Mouse (Mus musculus): ENCODE measurements around the gene Ceacam20. TPM values are rescaled to one million over a fixed set of nuclear protein-coding genes. Genes with fewer than 3 reads are reported as not detected.
"Not testable (repeated sequence)": the region's sequence is repeated elsewhere in the genome, so short reads cannot be mapped to it uniquely, and the experiment has no call there.

Gene Ceacam20
- not detected in 2 replicates for polyA plus RNA-seq (2015; fragmentation: Nextera tagmentation; extraction: Ambion mirVana)

GRCm38 (mm10) chr7:19964985-19965579 is at the start of gene Ceacam20:
Gene Ceacam20, plus strand, starts transcription at chr7:19965412.
- Histone ChIP-seq H3K9me3 (no peaks in the 10 kb centered on the region; the same call in 1 of the 2 replicates), H3K4me2 (replicated peaks) (no peak within 1 kb of the TSS), H3K27me3 (no peaks in the 10 kb centered on the region), H3K27ac (no peak within 1 kb of the TSS), H3K36me3 (no peaks in the 10 kb centered on the region), H3K9ac (no peak within 1 kb of the TSS), H3K4me1 (no peaks in the 10 kb centered on the region), H3K4me3 (no peak within 1 kb of the TSS)
- 69% methylated on average over 7 of the region's 7 CpGs for WGBS
- no peak for ATAC-seq (ENCODE audit: low FRiP score, low read depth)

DNA sequence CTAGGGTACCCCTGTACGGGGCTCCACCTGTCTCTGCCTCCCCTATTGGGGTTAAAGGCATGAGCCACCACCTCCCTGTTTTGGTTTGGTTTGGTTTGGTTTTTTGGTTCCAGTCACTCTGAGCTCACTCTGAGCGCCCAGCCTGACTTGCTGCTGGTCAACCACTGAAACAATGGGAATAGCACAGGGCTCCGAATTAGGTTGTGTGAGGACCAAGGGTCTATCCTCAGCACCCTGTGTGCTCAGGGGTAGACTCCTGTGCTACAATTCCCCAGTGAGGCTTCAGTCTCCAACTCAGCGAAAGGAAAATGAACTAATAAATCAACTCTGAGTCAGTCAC is 45.1 kb upstream of the Ceacam20 start:
- H3K4me3 ChIP-seq, result peak overlapping the region; percentile 71
- H3K27me3 ChIP-seq, result peaks cover 7% of the 10 kb centered on the region
- H3K27ac ChIP-seq, result no peak overlapping the region
- H3K4me2 ChIP-seq (replicated peaks), result peak overlapping the region; percentile 69
- H3K9ac ChIP-seq, result peak overlapping the region; percentile 78
- WGBS, result 31% methylated on average over 4 of the region's 4 CpGs
- H3K9me3 ChIP-seq, result no peaks in the 10 kb centered on the region
- peaks cover 8% of the 10 kb centered on the region; the same call in 1 of the 2 replicates for H3K4me1 ChIP-seq
- peaks cover 30% of the 10 kb centered on the region for H3K36me3 ChIP-seq
- no peak; the same call in none of the 2 replicates for ATAC-seq (ENCODE audit: low FRiP score, low read depth)

- H3K36me3 ChIP-seq, result peaks cover 25% of the 10 kb centered on the region
- H3K27ac ChIP-seq, result peak within 1 kb of the TSS; percentile 58; the same call in 1 of the 2 replicates
- ATAC-seq (ENCODE audit: low FRiP score, low read depth), result peak; percentile 88
- under 1% methylated on average over 54 of the region's 60 CpGs for WGBS
- H3K9me3 ChIP-seq, result no peaks in the 10 kb centered on the region
- peaks cover 8% of the 10 kb centered on the region; the same call in 1 of the 2 replicates for H3K4me1 ChIP-seq
- H3K4me3 ChIP-seq, result peak within 1 kb of the TSS; percentile 71
- H3K4me2 ChIP-seq (replicated peaks), result peak within 1 kb of the TSS; percentile 69
- H3K9ac ChIP-seq, result peak within 1 kb of the TSS; percentile 78
- H3K27me3 ChIP-seq, result peaks cover 7% of the 10 kb centered on the region
Observed at GRCm38 (mm10) chr7:19920506-19921261, 44.5 kb upstream of the Ceacam20 start, which contains the start of gene Pvr. Gene Pvr, minus strand, starts transcription at chr7:19921160.

DNA sequence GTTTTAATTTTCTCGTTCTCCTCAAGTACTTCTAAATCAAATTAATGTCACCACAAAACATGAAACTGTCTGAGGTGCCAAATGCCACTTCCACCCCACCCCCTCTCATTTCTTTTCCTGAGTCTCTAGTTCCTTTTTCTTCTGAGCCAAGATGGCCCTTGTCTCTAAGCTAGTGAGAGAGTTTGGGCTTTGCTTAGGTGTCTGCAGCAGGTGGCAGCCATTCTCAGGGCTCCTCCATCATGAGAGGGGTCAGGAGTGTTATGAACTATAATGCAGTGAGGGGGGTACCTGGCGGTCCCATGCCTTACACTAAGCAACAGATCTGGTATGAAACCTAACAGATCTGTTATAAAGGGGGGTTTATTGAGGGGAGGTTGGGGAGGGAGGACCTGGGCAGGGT is 41.9 kb upstream of the Ceacam20 start:
- Histone ChIP-seq H3K9ac (no peak overlapping the region), H3K9me3 (no peaks in the 10 kb centered on the region), H3K4me3 (no peak overlapping the region), H3K36me3 (peaks cover 3% of the 10 kb centered on the region), H3K4me2 (replicated peaks) (no peak overlapping the region), H3K4me1 (peaks cover 8% of the 10 kb centered on the region; the same call in 1 of the 2 replicates), H3K27me3 (peaks cover 7% of the 10 kb centered on the region), H3K27ac (no peak overlapping the region)
- 30% methylated on average over 2 of the region's 2 CpGs for WGBS
- ATAC-seq (ENCODE audit: low FRiP score, low read depth), result no peak

DNA sequence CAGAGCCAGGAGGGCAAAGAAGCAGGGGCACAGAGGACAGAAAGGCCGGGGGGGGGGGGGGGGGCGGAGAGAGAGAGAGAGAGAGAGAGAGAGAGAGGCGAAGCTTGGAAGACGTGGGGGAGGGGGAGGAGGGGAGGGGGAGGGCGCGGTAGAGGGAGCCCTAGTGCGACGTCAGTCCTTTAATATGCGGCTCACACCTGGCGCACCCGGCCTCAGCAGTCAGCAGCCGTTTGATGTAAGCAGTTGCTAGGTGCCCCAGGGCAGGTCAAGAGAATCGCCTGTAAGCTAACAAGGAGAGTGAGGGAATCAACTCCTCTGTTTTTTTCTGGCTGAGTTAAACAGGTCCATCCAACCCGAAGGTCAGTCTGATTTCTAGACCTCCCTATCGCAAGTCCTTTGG is 41.4 kb upstream of the Ceacam20 start:
- no peak overlapping the region for H3K27ac ChIP-seq
- no peaks in the 10 kb centered on the region for H3K9me3 ChIP-seq
- H3K27me3 ChIP-seq, result peaks cover 7% of the 10 kb centered on the region
- H3K4me2 ChIP-seq (replicated peaks), result no peak overlapping the region
- WGBS, result 4% methylated on average over 14 of the region's 15 CpGs
- H3K4me1 ChIP-seq, result peaks cover 8% of the 10 kb centered on the region; the same call in 1 of the 2 replicates
- H3K36me3 ChIP-seq, result no peaks in the 10 kb centered on the region
- no peak overlapping the region for H3K9ac ChIP-seq
- H3K4me3 ChIP-seq, result no peak overlapping the region
- ATAC-seq (ENCODE audit: low FRiP score, low read depth), result no peak

DNA sequence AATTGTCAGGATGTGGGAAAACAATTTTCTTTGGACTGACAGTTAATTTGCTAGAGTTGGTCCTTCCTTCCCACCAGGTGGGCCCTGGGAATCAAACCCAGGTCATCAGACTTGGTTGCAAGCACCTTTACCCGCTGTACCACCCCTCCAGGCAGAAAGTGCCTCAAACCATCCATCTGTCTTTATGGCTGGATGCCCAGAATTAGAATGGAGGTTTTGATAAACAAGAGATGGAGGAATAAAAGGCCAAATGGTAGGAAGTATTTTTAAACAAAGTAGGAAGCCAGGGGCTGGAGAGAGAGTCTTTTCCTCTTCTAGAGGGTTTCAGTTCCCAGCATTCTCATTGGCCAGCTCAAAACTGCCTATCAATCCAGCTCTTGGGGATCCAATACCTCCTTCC is 39.8 kb upstream of the Ceacam20 start:
- 63% methylated on average over 1 of the region's 1 CpGs for WGBS
- Histone ChIP-seq H3K4me2 (replicated peaks) (no peak overlapping the region), H3K4me3 (no peak overlapping the region), H3K27ac (no peak overlapping the region), H3K9me3 (no peaks in the 10 kb centered on the region), H3K36me3 (no peaks in the 10 kb centered on the region), H3K4me1 (peaks cover under 1% of the 10 kb centered on the region; the same call in 1 of the 2 replicates), H3K27me3 (peaks cover 7% of the 10 kb centered on the region), H3K9ac (no peak overlapping the region)
- ATAC-seq (ENCODE audit: low FRiP score, low read depth), result no peak

DNA sequence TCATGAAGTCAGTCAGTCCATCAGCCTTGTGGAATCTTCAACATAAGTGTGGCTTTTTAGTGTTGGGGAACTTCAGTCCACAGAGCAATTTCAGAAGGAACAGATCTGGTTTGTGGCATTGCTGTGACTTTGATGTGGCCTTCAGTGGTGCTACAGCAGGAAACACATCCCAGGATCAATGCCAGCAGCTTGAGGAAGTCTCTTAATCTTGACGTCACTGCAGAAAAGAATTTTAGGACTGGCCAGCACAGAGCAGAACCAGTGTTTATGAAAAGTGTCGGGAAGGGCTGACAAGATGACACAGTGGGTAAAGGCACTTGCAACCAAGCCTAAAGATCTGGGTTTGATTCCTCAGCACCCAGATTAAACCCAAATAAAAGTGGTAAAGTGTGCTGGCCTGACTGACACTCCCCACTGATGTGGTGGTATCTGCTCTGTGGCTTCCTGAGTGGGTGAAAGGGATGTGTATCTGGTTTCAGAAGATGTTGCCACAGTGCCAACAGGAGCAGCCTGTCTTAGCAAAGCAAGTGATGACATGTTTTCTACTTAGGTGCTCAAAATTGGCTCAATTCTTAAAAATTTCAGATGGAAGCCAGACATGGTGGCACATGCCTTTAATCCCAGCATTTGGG is 38.2 kb upstream of the Ceacam20 start:
- Histone ChIP-seq H3K9ac (no peak overlapping the region), H3K27ac (no peak overlapping the region), H3K4me1 (no peaks in the 10 kb centered on the region), H3K4me3 (no peak overlapping the region), H3K27me3 (peaks cover 13% of the 10 kb centered on the region), H3K36me3 (no peaks in the 10 kb centered on the region), H3K4me2 (replicated peaks) (no peak overlapping the region), H3K9me3 (no peaks in the 10 kb centered on the region)
- no peak for ATAC-seq (ENCODE audit: low FRiP score, low read depth)
- 62% methylated on average over 2 of the region's 2 CpGs for WGBS

GRCm38 (mm10) chr7:19928486-19928885 is 36.7 kb upstream of the Ceacam20 start:
- Histone ChIP-seq H3K4me2 (replicated peaks) (no peak overlapping the region), H3K4me3 (no peak overlapping the region), H3K9ac (no peak overlapping the region), H3K9me3 (no peaks in the 10 kb centered on the region), H3K36me3 (no peaks in the 10 kb centered on the region), H3K27me3 (peaks cover 13% of the 10 kb centered on the region), H3K27ac (no peak overlapping the region), H3K4me1 (peaks cover 7% of the 10 kb centered on the region; the same call in 1 of the 2 replicates)
- WGBS, result 61% methylated on average over 5 of the region's 5 CpGs
- no peak for ATAC-seq (ENCODE audit: low FRiP score, low read depth)

DNA sequence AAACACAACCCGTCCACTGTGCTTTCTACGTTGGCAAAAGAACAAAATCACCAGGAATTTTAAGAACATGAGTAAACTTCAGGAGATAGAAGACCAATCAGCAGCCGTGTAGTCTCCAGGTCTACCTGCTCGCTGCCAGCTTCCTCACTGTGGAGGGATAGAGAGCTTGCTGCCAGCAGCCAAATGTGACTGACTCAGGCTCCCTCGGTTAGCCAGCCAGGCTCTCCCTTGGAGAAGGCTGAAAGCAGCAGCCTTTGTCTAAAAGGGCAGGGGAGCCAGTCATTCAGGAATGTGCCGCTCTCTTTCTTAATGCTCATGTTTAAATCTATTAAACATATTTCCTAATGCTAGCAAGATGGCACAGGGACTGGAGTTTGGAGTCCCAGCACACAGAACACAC is 34.7 kb upstream of the Ceacam20 start:
- not testable (repeated sequence) for H3K4me3 ChIP-seq; ATAC-seq (ENCODE audit: low FRiP score, low read depth); H3K4me2 ChIP-seq (replicated peaks); H3K4me1 ChIP-seq; H3K36me3 ChIP-seq; H3K27ac ChIP-seq; H3K9ac ChIP-seq; H3K9me3 ChIP-seq
- H3K27me3 ChIP-seq, result peaks cover 13% of the 10 kb centered on the region
- WGBS, result 88% methylated on average over 6 of the region's 6 CpGs

DNA sequence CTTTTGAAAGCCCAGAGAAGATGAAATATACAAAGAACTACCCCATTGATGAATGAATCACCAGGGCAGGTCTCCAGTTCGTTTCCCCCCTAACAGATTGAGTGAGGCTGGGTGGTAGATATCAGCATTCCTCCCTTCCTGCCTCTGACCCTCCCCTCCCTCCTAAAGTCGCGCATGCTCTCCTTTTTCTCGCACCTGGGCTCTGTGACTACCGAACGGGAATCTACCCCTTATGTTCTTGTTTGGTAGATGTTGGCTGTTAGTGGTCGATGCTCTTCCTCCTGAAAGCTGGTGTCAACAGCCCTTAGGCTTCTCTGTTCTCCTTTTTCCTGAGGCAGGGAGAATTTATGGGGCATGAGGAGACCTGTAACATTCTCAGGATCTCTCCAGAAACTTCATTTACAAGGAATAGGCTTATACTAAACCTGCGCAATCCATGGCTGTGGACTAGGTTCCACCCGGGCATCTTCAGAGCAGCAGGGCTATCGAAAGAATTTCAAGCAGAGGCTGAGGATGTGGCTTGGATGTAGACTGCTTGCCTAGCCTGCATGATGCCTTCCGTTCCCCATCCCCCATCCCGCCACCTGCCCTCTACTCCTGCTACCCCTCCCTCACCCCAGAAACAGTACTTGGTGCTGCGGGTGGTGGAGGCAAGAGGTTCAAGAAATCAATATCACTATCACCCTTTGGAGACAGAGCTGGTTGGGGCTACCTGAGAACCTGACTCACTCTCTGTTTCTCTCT is 32.9 kb upstream of the Ceacam20 start:
- no peak for ATAC-seq (ENCODE audit: low FRiP score, low read depth)
- Histone ChIP-seq H3K4me1 (peaks cover 8% of the 10 kb centered on the region; the same call in 1 of the 2 replicates), H3K4me2 (replicated peaks) (peak overlapping the region; percentile 25), H3K9ac (no peak overlapping the region), H3K9me3 (no peaks in the 10 kb centered on the region), H3K36me3 (no peaks in the 10 kb centered on the region), H3K4me3 (no peak overlapping the region), H3K27me3 (peaks cover 13% of the 10 kb centered on the region), H3K27ac (no peak overlapping the region)
- WGBS, result 20% methylated on average over 13 of the region's 13 CpGs

GRCm38 (mm10) chr7:19932877-19933809 is 32.1 kb upstream of the Ceacam20 start:
- Histone ChIP-seq H3K4me2 (replicated peaks) (peak overlapping the region; percentile 41), H3K27me3 (peaks cover 13% of the 10 kb centered on the region), H3K9ac (no peak overlapping the region), H3K4me1 (peaks cover 8% of the 10 kb centered on the region; the same call in 1 of the 2 replicates), H3K4me3 (no peak overlapping the region), H3K36me3 (no peaks in the 10 kb centered on the region), H3K27ac (no peak overlapping the region), H3K9me3 (no peaks in the 10 kb centered on the region)
- 22% methylated on average over 20 of the region's 21 CpGs for WGBS
- ATAC-seq (ENCODE audit: low FRiP score, low read depth), result peak; percentile 68
